Mouse (Mus musculus) heart, adult 11 months (tissue): ENCODE data around the gene Saa1.
"Not testable (repeated sequence)": the region's sequence is repeated elsewhere in the genome, so short reads cannot be mapped to it uniquely, and the experiment has no call there.

Experiments
- DNase-seq: peaks from one replicate; pipeline ENCODE4 v3.0.0; 2022

Gene Saa1

DNA sequence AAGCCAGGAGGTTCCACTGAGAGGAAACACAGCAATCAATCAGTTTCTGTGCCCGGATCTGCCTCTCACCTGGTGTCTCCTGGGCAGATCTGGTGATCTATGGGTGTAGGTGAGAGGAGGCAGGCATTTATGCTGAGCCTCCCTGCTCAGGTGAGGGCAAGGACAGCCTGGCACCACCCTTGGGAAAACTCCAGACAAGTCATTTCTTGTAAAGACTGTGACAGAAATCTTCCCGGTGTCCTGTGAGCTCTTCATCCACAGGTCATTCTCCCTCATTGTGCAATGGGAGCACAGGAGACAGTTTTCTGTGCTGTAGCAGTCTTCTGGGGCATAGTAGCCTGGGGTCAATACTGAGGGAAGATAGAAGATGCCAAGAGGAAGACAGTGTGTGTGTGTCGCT lies at the start of gene Saa1:
Gene Saa1 (minus strand): TSS at position 101 of the 400 bp plus-strand sequence.
- DNase-seq: not testable (repeated sequence)

DNA sequence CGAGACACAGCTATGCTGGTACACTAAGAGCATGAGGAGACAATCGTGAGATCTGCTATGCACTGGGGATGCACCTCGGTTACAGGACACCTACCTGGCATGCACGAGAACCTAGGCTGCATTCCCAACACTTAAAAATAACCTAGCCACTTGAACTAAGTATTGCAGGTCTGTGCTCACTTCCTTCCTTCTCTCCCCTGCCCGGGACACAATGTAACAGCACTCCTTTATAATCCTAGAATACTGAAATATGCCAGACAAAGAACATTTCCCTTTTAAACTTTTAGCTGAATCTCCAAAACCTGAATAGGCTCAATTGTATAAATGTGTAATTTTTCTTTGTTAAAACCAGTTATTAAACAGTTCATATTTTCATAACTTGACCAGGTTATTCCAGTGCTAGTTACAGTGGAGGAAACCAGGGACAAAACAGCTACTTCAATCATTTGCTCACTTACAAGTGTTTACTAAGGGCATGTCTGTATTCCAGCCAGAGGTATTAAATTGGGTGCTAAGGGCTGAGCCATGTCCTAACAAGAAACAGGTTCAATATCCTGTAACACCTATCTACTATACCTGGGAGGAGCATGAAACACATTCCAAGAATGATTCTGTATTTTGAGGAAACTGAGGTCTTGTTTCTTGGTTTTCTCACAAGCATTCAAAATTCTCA lies 46.5 kb upstream of the Saa1 start:
- peak; percentile 77 for DNase-seq

DNA sequence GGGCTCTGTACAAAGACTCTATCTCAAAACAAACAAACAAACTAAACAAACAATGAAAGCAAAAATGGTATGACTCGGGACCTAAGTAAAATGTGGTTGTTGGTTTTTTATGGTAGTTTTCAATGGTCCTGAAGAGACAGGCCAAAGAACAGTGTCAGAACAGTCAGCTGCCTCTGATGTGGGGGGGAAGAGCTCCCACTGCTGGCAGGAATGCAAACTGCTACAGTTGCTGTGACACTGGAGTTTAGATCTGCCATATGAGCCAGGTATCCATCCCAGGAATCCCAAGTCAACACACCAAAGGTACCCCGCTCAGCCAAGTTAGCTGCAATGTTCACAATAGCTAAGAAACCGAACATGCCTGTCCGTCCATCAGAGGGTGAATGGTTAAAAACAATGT lies 27.9 kb upstream of the Saa1 start:
- DNase-seq: peak; percentile 89

DNA sequence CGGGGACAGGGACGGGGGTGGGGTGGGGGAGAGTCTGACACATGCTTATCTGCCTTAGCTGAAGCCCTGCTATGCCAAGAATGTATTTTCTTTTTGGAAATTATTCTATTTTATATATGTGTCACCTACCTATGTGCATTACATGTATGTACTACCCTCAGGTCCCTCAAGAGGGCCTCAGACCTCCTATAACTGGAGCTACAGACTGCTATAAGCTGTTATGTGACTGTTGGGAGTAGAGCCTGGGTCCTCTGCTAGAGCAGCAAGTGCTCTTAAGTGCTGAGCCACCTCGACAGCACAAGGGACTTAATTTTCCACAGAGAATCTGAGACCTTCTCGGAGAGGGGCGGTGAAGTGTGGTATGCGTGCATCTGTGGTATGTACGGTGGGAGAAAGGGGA lies 25.7 kb upstream of the Saa1 start:
- DNase-seq: peak; percentile 9

DNA sequence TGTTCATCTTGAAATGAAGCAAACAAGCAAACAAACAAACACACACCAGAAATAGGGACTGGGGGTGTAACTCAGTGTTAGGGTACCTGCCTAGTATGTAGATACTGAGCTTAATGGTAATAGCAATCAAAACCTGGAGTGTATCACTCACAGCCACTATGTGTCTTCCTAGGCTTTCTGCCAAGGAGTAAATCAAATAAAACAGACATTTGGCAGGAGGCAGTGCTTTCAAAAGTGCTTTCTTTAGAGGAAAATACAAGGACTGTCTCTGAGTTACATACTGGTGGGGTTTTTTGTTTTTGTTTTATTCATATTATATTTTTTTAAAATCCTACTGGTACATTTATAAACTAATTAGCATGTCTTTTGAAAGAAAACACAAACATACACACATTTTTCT lies 24.6 kb upstream of the Saa1 start:
- peak; percentile 3 for DNase-seq

DNA sequence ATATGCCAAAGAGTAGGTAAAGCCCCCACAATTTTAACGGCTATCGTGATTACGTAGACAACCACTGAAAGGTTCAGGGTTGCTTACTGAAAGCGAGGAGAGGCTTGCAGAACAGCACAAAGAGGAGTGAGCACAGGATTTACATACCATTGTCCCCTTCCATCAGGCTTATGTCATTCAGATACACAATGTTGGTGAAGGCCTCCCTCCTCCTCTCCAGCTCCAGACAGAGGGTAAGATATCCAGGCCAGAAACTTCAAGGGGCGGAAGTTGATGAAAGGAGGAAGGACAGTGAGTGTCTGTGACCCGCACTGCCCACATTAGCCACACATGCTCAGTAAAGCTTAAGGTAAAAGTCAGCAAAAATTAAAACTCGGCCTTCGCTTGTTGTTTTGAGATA lies 21.9 kb upstream of the Saa1 start:
- DNase-seq: no peak

DNA sequence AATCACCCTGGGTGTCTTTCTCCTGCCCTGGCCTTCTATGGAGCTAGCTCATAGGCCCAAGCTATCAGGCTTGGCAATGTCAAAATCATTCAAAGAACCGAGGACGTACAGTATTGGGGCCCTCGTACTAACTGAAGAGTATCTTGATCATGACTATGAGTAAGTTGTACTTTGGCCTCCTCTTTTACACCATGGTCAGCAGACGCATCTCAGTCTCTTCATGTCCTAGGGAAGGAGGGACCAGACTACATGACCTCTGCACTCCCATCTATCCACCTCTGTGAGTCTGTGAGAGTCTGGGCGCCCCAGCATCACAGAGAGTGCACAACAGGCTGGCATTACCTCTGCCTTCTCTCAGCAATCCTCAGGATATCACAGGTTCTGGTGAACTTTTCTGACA lies 19.8 kb upstream of the Saa1 start:
- DNase-seq: no peak

DNA sequence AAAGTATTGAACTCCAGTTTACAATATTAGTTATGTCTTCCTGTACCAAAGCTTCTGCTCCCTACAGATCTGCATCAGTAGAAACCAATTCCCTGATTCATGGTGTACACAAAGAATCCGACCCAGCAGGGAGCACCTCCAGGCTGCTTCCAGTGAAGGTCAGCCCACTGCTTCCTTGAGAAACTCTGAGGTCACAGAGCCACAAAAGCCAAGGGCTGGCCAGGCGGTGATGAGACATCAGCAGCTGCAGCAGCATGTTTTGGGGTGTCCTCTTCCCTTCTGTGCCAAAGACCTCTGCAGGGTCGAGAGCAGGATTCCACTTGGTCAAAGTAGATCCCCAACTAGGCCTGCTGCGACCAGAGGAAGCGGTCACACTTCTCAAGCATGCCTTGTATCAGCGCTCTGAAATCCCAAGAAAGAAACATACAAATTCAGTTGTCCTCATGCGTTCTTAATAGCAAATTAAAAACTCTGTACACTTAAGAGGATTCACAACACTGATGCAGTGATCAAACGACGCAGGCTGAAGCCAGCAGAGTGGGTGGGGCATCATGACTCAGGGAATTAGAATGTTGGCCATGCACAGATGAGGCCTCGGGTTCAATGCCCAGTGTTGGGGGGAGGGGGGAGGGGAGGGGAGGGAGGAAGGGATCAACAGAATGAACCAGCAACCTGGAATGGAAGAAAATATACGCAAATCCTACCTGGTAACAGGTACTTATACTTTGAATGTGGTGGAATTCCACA lies 18.4 kb upstream of the Saa1 start:
- DNase-seq: no peak

DNA sequence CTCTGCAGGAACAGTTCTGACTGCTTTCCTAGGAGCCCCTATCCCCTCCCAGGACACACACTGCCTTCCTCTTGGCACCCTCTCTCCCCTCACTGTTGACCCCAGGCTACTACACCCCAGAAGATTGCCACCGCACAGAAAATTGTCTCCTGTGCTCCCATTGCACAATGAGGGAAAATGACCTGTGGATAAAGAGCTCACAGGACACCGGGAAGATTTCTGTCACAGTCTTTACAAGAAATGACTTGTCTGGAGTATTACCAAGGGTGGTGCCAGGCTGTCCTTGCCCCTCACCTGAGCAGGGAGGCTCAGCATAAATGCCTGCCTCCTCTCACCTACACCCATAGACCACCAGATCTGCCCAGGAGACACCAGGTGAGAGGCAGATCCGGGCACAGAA lies 8.7 kb upstream of the Saa1 start, which contains the start of gene Saa2:
Gene Saa2 (plus strand): TSS at position 301 of the 400 bp plus-strand sequence.
- DNase-seq: no peak

DNA sequence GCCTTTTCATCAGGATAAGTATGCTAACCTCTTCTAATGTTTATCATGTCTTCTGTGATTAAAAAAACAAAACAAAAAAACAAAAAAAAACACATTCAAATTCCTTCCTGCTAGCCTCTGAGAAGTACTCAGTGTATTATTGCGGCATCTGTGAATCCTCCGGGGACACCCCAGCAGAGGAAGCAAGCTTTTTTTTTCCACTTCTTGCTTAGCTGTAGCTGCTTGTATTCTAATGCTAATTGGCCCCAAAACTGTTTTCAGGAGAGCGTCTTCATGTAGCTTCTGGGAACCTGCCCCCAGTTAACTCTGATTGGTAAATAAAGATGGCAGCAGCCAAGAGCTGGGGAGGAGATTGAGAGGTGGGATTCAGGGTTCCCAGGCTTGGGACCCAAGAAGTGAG lies 5.7 kb upstream of the Saa1 start:
- no peak for DNase-seq

DNA sequence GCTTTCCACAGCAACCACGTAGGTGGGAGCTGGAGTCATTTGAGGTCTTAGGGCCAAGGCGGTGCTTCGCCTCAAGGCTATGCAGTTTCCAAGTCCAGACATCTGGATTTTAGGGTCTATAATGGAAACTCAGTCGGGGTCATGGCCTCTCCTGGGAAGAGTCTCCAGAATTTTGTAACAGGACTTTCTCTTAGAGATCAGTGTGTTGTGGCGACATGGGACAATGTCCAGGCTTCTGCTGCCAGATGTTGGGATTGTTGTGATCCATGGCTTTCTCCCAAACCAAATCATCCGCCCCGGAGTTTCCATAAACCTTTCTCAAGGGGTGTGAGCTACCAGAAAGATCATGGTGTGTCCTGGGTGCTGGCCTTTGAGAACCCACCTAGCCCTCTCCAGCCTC lies 3.6 kb upstream of the Saa1 start:
- DNase-seq: peak; percentile 96

DNA sequence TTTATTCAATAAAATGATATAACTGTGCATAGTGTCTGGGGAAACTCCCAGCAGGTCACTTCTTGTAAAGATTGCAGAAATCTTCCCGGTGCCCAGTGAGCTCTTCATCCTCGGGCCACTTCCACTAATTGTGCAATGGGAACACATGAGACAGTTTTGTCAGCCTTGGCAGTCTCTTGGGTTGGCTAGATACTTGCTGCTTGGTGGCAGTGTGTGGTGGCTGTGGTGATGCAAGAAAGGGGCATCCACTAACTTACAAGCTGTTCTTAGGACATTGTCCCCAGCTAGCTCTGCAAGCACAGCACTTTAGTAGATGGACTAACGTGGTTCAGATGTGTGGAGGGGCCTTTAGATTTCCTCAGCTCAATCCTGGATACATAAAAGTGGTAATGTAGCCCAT lies 3.0 kb upstream of the Saa1 start:
- DNase-seq: no peak

DNA sequence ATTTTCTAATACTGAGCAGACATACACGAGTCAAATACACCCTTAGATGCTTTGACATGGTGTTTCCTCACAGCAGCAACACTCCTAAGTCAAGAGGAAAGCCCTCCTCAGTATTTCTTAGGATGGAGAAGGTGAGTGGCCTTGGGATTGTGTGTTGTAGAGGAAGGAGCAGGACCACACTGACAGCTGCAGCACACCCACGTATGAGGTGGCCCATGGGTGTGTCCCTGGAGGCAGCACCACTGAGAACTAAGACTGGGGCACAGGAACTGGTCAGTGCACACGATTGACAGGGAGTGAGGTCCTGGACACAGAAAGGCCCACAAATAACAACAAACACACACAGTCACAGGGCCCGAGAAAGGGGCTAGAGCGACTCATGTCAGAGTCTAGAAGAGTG lies 2.7 kb downstream of the Saa1 start:
- DNase-seq: not testable (repeated sequence)

DNA sequence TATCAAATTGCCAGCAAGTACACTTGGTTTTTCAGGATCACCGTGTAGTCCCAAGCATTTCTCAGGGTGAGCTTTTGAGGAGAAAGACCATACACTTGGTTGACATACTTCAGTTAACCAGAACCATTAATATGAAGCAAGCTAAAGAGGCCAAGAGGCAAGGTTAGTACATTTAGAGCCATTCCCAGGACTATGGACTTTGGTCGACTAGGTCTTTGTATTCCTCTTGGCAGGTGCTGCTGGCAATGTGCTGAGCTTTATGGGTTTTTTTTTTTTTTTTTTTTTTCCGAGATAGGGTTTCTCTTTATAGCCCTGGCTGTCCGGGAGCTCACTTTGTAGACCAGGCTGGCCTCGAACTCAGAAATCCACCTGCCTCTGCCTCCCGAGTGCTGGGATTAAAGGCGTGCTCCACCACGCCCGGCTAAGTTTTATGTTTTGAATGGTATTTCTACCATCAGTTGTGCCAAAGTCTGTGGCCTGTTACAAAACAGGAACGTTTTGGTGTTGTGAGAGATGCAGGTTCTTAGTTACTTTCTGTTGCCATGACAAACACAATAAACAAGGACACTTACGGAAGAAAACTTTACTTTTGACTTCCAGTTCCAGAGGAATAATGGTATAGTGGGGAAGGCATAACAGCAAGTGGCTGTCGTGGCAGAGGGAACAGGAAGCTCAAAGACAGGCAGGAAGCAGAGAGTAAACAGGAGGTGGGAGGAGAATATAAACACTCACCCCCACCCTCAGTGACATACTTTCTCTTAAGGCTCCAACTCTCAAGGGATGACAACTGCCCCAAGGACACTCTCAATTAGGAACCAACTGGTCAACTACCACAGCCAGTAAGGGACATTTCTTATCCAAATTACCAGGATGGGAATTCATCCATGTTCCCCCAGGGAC lies 4.0 kb downstream of the Saa1 start:
- no peak for DNase-seq

DNA sequence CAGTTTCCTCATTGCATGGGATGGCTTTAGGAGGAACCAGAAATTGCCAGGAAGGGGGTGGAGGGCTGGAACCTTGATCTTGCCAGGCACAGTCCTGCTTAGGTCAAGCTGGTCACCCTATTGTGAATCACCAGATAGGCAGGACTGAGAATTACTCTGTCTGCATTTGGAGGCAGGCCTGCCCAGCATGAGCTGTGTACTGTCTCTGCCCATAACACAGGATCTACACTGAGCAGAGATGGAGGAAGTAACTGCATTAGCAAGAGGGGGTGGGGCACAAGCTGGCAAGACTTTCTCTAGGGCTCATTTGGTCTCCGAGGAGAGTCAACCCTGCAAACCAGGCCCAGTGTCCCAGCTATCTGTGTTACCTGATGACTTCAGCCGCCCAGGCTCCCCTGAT lies 7.8 kb downstream of the Saa1 start:
- DNase-seq: no peak

DNA sequence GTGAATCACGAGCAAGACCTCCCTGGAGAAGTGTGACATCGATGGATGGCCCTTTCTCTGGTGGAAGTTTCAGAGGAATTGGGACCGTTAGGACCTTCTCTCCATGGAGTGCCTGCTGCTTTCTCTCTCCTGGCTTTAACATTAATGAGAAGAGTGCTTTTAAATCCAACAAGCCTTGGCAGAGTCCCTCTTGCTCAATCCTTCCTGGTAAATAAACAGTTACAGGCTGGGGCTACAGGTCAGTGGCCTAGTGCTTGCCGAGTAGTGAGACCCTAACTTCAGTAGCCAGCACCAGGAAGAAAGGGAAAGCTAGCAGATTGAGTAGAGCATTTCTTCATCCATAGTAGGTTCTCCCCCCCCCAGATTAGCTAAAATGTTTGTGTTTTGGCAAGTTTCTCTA lies 10.3 kb downstream of the Saa1 start, which contains the start of gene Saa4:
Gene Saa4 (minus strand): TSS at position 146 of the 400 bp plus-strand sequence.
- no peak for DNase-seq

DNA sequence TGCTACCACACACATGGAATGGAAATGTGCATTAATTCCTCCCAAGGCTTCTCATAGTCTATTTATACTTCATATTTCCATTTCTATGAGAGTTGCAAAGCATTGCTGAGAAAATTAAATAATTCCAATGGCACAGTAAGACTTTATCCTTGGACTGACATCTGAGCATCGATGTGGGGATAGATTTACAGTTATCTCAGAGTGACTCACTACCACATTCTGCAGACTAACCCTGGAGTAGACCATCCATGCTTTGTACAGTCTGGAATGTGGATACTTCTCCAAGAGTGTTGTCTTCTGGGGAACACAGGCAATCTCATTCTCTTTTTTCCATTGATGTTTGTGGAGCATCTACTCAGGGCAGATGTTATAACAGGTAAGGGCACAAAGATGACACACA lies 15.2 kb downstream of the Saa1 start:
- DNase-seq: no peak

DNA sequence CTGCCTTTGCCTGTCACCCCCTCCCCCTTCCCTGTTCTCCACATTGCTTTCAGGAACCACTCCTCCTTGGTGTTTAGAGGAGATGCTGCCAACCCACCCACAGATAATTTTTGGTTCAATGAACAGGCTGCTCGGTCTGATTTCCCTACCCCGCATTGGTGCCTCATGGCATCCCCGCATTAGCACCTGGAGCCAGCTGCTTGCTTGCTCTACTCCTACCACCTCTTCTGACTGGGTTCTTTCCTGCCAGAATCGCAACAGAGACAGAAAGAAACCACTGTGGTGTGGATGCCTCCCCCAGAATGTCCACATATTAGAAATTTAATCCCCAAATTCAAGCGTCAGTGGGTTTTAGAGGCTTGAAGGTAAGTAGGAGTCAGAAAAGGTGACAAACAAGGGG lies 18.4 kb downstream of the Saa1 start:
- no peak for DNase-seq

DNA sequence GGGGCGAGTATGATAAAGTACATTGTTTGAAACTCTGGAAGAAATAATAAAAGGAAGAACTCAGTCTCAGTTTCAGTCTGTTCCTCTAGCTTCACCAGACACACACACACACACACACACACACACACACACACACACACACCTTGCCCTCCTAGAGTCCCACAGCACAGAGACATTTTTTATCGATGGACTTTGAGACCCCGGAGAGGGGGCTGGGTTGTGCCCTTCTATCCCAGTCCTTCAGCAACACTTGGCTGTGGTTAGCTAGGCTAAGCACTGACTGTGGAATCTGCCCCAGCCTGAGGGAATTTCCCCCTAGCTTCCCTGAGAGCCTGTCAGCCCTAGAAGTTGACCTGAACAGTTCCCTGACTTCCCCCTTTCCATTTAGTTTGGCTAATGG lies 18.9 kb downstream of the Saa1 start:
- DNase-seq: no peak

DNA sequence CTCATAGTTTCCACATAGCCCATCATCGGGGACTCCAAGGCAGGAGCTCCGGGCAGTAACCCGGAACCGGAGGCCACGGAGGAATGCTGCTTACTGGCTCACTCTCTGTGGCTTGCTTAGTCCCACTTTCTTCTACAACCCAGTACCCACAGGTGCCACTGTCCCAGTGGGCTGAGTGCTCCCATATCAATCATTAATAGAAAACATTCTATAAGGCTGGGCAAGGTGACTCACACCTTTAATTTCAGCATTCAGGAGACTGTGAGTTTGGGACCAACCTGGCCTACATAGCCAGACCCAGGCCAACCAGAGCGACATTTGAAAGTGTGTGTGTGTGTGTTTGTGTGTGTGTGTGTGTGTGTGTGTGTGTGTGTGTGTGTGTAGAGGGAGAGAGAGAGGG lies 19.4 kb downstream of the Saa1 start:
- no peak for DNase-seq

DNA sequence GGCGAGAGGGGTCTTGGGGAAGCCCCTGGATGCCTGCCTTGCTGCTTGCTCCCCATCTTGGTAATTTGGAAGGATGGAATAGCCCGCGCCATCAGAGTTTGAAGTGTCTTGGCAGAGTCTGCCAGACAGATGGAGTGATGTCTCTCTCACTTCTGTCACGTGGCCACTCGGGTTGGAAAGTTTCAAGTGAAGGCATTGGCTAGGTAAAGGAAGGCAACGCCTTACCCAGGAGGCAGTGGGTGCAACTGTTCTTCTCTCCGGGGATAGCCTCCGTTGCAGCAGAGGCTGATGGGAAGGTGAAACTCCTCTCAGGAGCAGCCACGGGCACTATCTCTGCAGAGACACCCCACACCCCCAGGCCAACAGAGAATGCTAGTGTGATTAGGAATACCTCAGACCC lies 22.3 kb downstream of the Saa1 start:
- DNase-seq: no peak

DNA sequence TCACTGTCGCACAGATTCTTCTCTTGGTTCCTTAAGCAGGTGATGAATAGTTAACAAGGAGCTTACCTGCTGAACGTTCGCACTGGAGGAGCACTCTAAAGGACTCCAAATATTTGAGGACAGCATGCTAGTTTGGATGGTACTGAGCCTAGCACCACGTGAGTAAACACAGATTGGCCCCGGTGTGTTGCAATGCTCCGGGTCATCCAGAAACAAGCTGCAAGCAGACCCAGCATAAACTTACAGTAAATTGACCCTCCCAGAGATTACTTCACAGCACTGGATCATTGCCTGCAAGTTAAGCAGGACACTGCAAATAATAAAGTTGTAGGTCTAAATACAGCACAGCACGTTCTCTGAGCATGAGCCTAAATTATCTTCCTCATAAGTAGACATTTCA lies 23.3 kb downstream of the Saa1 start:
- DNase-seq: peak; percentile 96

DNA sequence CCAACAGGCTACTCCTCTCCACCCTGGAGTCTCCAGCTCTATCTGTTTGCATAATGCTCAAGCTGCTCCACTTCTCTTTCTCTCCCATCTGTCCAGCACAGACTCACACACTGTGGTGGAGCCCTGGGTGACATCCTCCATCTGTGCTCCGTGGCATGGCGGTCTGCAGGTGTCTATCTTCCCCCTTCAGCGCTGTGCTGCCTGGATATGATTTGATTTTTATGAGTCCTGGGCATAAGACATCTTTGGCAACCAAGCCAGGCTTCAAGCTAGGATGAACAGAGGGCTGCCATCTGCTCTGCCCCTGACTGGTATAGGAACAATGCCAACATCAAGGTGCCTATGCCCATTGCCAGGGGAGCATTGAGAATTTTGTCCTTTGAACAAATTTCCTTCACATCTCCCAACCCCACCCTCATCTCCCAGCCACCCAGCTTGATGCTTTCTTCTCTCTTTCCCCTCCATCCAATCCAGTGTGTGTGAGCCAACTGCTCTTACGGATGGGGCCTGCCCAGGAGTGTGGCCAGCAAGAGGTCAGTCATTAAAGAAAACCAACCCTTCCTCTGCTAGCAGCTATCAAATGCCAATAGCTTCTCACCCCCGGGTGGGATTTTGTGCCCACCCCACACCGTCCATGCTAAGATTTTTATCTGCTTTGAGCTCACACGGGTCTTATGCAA lies 24.0 kb downstream of the Saa1 start:
- no peak for DNase-seq
